Mouse (Mus musculus) frontal cortex, postnatal 10 days (tissue): ENCODE results near the gene Prdm1.

Experiments used
- DNase-seq, 2 experiments: peaks; one replicate each; pipeline ENCODE4 v3.0.0; 2022; ENCODE audit warnings: low spot score in 2 of 2, mixed read lengths in 1 of 2

The Prdm1 gene

GRCm38 (mm10) chr10:44418901-44419300 is 109.4 kb downstream of the Prdm1 start:
- no peak for DNase-seq

DNA sequence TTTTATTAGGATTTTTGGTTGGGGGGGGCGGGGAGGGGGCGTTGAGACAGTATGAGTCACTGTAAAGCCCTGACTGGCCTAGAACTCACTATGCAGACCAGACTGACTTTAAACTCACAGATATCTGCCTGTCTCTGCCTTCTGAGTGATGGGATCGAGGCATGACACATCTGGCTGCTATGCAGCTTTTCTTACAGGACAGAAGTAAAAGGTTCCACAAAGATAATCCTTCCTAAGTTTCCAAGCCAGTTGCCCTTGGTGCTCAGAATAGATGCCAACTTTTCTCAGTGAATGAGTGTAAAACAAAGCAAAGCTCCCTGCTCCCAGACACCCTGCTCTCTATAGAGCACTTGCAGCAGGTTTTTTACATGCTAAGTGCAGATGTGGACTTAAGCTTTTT is 112.7 kb downstream of the Prdm1 start:
- DNase-seq = no peak

GRCm38 (mm10) chr10:44409958-44410357 is 118.3 kb downstream of the Prdm1 start:
- no peak for DNase-seq

DNA sequence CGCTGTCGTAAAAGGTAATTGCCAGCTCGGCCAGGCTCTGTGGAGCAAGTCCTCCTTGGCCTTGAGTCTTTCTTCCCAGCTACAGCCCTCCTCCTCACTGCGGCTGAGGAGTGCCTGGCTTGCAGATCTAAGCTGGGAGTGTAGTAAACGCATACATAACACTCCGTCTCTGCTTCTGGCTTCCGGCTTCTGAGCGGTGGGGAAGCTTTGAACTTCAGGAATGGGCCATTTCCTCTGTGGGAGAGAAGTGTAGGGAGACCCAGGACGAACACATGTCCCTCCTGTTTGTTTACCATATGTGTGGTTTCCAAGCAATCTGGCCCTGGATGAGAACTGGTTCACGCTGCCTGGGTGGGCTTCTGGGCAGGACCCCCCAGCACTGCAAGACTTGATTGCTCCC is 119.2 kb downstream of the Prdm1 start:
- DNase-seq = no peak

DNA sequence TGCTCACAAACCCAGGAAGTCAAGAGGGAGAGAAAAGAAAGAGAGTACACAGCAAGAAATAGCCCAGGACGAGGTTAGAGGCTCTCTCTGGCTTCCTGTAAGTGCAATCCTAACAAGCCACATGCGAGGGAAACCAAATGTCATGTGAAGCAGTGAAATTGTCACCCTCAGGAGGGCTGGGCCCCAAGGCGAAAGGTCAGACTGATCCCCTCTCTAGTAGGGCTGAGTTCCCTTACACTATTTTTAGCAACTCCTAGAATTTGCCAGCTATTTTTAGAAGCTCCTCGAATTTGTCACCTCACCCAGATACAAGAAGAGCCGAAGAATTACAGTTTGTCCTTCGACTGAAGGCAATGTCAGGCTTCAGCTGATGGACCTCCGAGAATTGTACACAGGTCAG is 124.9 kb downstream of the Prdm1 start:
- no peak for DNase-seq

GRCm38 (mm10) chr10:44401600-44401999 is 126.7 kb downstream of the Prdm1 start:
- DNase-seq = no peak

- no peak for DNase-seq
Observed at GRCm38 (mm10) chr10:44400602-44401001, 127.7 kb downstream of the Prdm1 start.

DNA sequence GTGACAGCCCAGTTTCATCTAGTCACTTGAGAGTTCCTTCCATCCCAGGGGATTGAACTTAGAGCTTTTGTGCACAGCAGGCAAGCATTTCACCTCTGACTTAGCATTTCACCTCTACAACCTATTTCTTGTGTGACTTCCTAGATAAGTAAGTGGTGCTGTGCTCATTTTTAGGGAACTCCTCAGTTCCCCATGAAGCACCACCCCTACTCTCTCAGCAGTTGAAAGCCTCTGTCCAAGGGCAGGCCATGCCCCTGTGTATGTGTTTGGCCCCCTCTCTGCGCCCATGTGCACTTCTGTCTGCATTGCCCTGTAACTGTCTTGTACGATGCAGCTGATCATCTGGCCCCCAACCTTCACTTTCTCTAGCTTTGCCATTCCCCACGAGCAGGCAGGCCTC is 128.2 kb downstream of the Prdm1 start:
- DNase-seq = no peak

GRCm38 (mm10) chr10:44392855-44393254 is 135.4 kb downstream of the Prdm1 start:
- DNase-seq = no peak

GRCm38 (mm10) chr10:44391509-44392290 is 136.6 kb downstream of the Prdm1 start:
- no peak for DNase-seq

DNA sequence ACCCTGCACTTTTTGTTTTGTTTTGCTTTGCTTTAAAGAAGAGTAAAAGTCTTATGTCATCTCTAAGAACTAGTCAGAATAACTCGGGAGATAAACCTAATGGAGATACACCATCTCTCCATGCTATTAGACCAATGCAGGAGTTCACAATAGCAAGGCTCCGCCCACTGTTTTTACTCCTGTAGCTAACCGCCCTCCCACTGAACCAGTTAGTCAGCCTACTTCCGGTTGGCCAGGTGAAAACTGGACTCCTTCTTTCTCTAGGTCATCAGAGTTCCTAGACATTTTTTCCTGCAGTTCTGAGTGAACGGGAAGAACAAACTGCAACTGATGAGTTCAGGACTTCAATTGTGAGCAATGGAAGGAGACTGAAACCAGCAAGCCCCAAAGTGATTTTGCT is 138.0 kb downstream of the Prdm1 start:
- DNase-seq = no peak

GRCm38 (mm10) chr10:44388706-44389233 is 139.5 kb downstream of the Prdm1 start:
- no peak for DNase-seq
